Mouse (Mus musculus) urinary bladder, adult 2 months (tissue): Measurements from ENCODE around the gene 2310009B15Rik. TPM values are rescaled to one million over a fixed set of nuclear protein-coding genes. Genes with fewer than 3 reads are reported as not detected.

Source experiments
- DNase-seq: peaks from one replicate; pipeline ENCODE4 v3.0.0; 2022; ENCODE audit warnings: low spot score
- polyA plus RNA-seq: library from polyadenylated mRNA; depleted of rRNA; stranded (reverse); fragments of >200 nt; gene quantifications from 2 replicates; pipeline ENCODE4 v1.2.3, GENCODE M21; 2012; rRNA removed

Gene 2310009B15Rik
- polyA plus RNA-seq: 23.7 and 27.9 TPM in 2 replicates

DNA sequence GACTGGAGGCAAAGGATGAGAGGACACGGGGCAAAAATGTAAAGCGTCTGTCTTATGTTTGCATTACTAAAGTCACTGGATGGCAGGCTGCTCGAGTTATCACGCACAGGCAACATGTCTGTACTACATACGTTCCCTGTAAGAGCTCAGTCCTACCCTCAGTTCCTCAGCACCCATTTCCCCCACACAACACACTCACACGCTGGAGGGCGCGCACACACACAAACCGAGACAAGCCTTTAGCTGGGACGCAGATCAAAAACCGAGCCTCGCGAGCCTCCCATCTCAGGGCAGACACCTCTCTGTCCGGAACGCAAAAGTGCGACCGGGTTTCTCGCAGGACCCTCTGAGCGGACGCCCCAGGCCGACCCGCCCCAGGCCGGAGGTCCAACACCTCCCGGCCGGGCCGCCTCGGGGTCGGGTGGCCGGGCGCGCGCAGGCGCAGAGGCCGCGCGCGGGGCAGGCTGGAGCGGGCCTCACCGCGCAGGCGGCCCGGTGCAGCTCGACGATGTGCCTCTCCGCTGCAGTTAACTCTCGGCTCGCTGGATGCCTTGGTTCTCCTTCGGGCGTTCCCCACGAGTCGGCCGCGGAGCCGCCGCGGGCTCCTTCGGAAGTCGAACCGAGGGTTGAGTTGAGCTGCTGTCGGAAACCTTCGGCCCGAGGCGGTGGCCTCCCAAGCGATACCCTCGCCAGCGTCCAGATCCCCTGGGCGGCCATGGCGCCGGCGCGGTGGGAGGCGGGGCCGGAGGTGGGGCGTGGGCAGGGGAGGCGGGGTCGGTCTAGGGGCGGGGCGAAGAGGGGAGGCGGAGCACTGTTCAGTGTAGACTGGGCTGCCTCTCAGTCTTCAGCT, at the start of gene 2310009B15Rik:
TSS of gene 2310009B15Rik (minus strand) at position 752 of the 850 bp plus-strand sequence.
- DNase-seq: peak; percentile 84

DNA sequence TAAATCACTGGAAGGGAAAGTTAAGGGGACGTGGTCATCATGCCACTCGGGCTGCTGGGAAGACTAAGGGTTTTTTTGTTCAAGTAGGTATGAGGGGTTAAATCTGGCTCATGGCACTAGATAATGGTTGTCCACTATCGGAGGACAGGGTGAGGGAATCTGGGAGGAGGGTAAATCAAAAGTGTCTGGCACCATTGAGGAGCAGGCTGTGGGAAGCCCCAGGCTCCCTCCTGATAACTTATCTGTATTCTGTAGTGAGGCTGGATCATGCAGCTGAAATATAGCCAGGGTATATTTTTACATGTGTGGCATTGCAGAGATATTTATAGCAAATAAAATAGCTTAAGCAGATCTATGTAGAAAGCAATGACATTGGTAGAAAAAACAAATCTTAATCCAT, 49.6 kb upstream of the 2310009B15Rik start:
- no peak for DNase-seq

DNA sequence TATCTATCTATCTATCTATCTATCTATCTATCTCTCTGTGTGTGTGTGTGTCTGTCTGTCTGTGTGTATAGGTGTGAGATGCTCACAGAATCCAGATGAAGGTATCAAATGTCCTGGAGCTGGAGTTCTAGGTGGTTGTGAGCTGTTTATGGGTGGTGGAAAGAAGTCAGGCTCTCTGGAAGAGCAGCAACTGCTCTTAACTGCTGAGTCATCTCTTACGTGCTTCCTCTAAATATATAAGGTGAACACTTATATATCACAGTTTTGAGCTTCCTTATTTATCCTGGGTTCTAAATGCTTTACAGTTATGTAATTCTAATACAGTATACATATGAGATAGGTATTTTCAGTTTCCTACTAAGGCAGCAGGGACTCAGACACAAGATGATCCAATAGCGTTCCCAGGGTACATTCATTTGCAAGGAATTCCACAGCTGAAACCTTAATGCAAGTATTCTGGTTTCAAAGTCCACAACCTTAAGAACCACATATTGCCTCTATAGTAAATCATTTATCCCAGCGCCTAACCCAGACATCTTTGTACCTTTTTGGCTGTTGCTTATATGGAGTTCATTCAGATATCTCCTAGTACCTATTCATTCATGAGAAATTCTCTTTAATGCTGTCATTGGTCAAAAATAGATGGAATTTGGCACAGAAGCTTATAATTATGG, 48.6 kb upstream of the 2310009B15Rik start:
- no peak for DNase-seq

DNA sequence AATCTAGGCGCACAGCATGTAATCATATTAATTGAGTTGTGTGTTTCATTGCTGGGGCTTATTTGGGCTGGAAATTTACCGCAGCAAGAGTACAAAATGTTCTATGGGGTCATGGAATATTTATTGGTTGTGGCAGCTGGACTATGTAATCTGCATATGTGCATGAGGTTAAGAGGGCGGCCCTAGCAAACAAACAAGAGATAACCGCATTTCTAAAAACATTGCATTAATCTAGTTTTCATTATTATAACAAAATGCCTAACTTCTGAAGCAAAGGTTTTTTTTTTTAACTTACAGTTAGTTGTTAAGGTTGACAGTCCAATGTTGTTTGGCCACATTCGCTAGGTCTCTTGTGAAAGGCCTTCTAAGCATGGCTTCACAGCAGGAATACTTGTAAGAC, 47.2 kb upstream of the 2310009B15Rik start:
- DNase-seq: no peak

DNA sequence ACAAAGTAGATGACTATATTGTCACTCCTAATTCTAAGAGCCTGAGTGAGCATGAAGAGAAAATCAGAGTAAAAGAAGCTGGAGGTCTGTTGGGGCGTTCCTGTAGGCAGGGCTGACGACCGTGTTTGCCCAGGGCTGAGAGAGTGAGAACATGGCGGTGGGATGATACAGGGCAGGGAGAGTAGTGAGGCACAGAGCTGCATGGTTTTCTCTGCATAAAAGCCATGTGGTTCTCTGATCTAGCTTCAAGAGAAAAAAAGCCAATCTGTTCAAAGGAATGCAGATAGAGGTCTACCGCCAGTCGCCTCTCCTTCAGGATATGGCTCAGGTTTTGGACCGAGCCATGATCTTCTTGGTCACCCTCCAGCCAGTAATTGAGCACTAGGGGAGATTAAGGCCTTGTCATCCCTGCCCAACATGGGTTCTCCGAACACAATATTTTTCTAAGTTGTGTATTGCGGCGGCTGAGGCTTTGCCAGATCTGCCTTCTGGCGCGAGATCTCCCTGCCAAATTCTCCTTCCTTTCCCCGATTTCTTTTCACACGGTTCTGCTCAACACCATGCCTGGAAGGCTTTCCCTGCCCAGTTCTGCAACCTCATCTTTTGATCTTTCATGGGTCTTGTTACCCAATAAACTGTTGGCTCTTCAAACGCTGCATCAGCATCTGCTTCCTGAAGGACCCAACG, 44.9 kb upstream of the 2310009B15Rik start:
- DNase-seq: no peak

DNA sequence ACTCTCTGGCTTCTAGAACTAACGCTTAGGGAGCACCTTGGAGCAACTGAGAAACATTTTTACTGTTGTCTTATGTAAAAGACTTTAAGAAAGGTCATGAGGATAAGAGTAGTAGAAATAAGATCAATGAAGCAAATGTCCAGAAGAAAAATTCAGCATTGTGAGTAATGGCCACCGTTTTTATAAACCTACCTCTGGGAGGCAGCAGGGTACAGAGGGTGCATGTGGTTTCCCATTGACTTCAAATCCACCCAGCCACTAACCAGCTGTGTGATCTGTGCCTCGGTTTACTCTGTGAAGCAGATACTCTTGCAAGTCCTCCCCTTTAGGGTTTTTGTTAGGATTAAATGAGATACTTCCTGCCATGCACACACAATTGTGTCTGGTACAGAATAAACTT, 39.4 kb upstream of the 2310009B15Rik start:
- DNase-seq: no peak

DNA sequence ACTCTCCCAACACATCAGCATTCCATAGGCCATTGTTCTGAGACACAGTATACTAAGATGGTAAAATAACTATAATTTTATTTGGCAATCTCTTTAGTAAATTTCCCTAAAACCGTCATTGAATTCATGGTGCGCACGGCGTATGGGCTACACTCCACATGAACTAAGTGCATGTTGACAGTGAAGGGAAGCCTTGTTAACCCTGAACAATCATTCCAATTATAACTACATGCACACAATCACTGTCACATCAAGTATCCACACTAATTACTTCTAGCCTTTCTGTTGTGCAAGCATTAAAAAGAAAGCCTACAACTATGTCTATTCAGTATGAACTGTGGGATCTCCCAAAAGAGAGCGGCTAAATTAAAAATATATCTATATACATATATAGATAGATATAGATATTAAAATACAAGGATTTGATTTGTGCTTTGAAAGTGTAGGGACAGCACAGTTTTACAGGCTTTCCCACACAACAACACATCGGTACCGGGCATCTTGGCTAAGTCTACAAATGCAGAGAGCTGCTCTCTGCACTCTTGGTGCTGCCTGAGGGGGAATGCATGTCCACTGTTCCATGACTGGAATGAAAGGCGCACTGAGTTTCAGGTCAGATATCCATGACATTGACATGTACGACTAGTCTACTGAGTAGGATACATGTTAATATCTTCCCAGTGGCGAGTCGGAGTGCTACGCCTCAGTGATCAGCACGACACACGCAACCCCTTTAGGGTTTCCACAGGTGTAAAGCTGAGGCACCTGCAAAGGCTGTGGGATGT, 21.0 kb upstream of the 2310009B15Rik start:
- DNase-seq: no peak

DNA sequence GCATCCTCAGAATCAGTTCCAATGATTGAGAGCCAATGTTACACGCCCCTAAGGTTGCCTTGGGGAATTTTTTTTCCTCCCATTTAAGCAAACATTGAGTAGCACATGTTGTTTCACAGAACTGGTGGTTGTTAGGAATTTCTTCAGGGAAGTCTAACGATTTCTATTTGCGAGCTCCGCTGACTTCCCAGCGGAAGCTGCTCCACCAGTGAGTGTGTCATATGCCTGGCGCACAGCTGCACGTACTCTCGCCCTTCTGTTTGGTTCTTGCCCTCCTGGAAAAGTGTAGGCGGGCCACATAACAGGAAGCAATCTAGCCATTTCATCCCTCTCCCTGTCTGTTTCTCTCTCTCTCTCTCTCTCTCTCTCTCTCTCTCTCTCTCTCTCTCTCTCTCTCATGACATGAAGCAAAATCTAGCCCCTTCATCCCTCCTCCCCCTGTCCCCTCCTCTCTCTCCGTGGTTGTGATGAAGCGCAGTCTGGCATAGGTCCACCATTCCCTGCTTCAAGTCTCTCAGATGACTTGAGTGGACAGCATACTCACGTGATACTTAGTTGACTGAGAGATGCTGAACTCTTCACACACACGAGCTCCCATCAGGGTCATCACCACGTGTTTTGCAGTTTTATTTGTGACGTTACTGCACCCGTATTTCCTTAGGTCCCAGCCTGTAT, 19.9 kb upstream of the 2310009B15Rik start:
- DNase-seq: no peak

DNA sequence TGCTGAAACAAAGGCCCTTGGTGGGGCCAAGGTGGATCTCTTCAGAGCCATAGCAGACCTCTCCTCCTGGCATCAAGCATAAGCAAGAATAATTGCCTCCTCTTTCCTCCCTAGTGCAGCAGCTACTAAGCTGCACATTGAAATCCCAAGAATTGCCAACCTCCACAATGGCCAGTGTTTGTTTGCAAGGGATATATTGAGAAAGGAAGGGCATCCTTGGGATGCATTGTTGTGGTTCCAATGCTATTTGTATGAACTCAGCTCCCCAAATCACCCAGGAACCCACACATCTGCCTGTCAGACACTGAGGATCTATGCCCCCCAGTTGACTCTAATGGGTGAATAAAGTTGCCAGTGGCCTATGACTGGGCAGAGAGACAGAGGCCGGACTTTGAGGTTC, 5.8 kb downstream of the 2310009B15Rik start:
- DNase-seq: no peak

DNA sequence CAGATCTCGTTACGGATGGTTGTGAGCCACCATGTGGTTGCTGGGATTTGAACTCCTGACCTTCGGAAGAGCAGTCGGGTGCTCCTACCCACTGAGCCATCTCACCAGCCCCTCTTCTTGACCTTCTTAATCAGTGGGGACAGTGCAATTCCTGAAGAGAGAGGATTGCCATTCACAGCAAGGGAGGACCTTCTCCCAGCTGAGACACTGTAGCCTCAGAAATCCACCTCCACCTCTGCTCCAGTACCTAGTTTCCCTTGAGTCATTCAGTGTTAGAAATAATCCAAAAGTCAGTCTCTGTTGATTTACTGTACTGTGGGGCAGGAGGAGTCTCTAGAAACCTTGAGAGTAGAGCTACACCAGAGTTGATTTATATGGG, 6.5 kb downstream of the 2310009B15Rik start:
- DNase-seq: no peak

DNA sequence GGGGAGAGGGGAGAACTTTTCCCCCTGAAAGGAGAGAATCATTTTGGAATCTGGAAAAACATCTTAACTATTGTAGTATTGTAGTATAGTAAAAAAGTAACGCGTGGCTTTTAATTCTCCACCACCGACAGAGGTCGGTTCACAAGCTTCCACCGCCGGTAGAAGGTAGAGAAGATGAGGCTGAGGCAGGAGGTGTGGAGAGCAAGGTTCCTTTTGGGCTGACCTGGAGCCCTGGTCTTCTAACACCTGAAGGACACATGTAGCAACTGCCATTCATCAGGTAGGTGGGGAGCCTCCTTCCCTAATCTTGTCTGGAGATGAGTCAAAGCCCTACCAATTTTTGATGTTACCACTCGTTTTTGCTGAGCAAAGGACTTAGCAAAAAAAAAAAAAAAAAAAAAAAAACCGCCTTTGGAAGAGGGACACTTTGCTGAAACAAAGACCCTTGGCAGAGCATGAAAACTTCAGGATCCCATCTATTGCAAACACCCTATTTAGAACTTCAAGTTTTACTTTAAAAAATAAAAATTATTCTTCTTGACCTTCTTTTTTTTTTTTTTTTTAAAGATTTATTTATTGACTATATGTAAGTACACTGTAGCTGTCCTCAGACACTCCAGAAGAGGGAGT, 7.0 kb downstream of the 2310009B15Rik start:
- no peak for DNase-seq

DNA sequence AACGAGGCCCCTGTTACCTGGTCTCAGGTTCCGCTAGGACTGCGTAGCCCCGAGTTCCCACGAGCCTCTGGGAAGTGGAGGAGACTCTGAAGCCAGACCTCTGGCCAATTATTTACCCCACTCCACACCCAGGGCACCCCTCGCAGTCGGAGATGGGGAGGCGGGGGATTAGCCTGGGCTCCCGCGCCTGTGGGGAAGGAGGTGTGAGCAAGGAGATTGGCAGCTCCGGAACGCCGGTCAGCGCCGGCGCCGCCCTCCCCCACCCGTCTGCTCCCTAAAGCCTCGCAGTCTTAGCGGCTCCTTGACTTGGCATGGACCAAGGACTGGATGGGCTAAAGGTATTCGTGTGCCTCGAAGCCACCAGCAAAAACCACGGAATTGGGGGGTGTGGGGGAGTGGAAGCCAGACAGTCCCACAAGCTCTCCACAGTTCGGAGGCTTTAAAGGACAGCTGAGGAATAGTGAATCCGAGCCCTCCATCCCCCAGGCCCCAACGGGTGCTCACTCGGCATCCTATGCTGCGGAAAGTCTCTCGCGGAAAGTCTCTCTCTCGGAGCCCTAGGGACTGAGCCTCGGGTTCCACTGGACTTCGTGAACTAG, 8.0 kb downstream of the 2310009B15Rik start, which contains the start of gene Lhx9:
TSS of gene Lhx9 (minus strand) at position 67 of the 599 bp plus-strand sequence.
- no peak for DNase-seq

DNA sequence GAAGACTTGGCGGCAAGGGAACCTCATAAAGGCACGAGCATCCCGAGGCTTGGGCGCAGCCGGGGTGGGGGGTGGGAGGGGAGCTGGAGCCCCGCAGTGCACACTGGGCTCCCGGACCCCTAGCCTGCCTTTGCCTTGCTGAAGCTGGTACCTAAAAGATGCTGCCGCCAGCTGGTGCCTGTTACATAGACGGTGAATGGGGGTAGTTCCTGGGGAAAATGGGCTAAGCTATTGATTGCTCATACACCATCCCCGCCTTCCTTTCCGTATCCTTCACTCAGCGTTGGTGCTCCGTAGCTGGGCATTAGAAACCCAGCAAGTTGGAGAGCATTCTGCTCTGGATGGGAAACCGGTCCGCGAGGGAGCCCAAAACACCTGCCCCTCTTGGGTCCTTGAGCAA, 8.6 kb downstream of the 2310009B15Rik start:
- DNase-seq: no peak

DNA sequence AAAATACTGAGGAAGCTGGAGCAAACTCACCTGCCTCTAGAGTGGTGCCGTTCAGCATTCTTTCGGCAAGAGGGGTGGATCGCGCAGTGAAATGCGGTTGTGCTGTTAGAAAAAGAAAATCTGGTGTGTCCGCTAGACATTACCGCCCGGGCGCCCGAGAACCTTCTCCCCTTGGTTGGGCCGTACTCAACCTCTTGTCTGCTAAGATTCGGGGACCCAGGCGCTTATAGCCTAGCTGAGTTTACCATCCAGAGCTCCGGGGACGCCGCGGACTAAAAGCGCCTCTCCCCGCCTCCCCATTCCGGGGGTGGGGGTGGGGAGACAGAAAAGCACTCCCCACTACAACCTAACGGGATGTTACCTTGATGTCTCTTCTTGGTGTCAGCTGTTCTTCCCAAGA, 9.5 kb downstream of the 2310009B15Rik start:
- no peak for DNase-seq

DNA sequence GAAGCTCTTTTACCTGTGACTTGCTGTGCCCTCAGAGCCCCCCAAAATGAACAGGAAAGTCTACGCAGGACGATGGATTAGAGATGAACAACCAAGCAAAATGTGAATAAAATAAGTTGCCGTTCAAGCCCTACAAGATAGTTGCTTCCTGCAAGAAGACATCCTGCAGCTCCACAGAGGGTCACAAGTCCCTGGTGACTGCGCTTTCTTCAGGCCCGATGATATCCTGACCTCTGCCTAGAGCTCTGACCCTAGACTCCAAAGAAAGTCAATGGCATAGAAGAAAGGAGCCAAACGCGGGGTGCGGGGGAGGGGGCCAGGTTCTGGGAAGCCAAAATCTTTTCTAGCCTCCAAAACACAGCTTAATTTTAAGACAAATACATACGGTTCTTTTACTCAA, 10.1 kb downstream of the 2310009B15Rik start:
- DNase-seq: no peak

DNA sequence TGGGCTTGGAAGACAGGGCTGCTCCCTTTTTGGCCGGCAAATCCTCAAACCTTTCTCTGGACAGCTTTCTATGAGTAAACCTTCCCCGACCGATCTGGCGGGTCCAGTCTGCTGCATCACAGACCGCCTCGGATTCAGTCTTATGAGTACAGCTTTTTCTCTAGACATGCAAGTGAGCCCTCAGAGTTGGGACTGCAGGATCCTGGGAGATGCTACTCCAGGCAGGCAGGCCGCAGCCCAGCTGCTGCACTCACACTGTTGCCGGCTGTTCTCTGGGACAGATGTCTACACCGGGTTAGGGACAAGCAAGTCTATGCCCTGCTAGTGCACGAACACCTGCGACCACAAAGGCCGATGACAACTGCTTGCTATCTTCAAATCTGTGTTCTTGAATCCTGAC, 10.5 kb downstream of the 2310009B15Rik start:
- DNase-seq: no peak

DNA sequence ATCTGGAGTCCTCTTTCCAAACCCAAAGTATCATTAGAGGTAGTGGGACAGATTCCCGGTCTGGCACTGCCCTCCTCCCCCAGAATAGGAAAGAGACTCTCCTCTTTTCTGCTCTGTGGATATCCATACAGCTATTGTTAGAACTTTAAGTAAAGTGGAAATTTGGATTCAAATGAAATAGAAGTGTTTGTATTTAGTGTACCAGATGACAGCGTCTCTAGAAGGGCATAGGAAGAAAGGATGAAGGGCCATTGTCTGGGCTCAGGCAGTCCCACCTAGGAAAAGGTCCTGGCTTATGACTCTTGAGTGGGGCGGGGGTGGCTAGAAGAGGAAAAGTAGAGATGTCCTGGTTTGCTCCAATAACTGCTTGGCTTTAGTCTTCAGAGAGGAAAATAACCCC, 11.2 kb downstream of the 2310009B15Rik start:
- no peak for DNase-seq

DNA sequence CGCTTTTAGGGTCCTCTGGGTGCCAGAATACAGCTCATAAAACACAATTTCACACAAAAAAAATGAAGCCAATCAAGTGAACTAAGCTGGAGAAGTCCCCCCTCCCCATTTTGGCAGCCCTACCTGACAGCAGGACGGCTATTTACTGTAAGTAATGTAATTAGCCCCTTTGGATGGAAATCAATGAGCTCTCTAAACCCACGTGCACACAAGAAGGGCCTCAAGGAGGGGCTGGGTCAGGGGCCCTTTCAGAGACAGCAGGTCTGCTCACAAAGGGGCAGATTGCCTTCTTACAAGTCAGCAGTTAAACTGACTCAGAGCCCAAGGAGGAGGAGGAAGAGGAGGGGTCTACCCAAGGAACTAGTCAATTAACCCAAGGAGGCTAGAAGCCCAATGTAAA, 12.5 kb downstream of the 2310009B15Rik start:
- DNase-seq: no peak

DNA sequence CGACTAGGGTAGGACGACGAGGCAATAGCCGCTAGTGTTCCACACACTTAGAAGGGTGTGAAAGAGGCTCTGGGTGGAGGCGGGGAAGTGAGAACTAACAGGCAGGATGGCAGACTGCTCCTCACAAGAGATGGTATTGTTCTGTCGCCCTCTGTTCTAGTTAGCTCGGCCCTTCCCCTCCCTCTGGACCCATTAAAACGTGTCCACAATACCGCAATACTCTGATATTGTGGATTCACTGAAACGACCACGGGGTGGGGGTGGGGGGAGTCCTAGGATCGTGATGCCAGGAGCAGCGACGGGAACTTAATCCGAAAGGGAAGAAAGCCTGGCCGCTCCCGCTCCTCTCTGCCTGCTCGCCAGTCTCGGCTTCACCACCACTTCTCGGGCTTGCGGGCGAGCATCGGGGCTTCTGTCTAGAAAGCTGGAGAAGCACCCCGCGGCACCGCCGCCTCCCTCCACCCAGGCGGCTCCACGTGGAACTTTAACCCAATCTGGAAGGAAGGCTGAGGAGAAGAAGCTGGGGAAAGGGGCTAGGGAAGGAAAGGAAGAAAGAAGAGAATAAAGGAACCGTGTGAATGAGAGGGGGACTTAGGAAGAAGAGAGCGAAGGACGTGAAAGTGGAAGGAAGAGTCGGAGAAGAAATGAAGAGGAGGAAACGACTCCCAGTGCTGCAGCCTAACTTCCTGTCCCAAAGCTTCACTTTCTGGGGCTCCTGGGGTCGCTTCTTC, 13.1 kb downstream of the 2310009B15Rik start:
- no peak for DNase-seq

DNA sequence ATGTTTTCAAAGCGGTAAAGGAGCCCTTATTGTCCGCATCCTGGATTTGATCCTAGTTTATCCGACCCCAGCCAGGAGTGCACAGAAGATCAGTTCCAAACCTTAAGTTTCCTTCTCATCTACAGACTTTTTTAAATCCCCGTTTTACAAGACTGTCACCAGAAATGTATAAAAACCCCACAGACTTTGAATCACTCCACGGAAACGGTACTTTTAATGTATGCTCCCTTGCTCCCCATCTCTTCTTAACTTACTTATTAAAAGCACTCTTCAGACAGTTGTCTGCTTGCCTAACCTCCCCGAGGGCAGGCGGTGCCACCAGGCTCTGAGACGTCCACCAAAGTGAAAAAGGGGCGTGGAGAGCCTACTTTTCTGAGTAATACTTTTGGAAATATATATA, 13.9 kb downstream of the 2310009B15Rik start:
- no peak for DNase-seq
